Mouse (Mus musculus) limb, embryonic 10.5 days (tissue): ENCODE results near the gene Cyp2j13. TPM values are rescaled to one million over a fixed set of nuclear protein-coding genes. Genes with fewer than 3 reads are reported as not detected.
"Not testable (repeated sequence)": the region's sequence is repeated elsewhere in the genome, so short reads cannot be mapped to it uniquely, and the experiment has no call there.

ENCODE experiments used
- DNase-seq: peaks from one replicate; pipeline ENCODE4 v3.0.0-alpha.2; 2017; ENCODE audit warnings: low spot score
- H3K27ac ChIP-seq: fragments of 300-500 bp; sonication (generic); 2 replicates; pipeline ENCODE4 v1.5.1; 2016; ENCODE audit warnings: mild to moderate bottlenecking
- H3K27me3 ChIP-seq: fragments of 300-500 bp; sonication (generic); 2 replicates; pipeline ENCODE4 v1.6.1; 2016; ENCODE audit warnings: low read depth, mild to moderate bottlenecking; ENCODE audit not compliant: poor library complexity, severe bottlenecking
- H3K36me3 ChIP-seq: fragments of 300-500 bp; sonication (generic); 2 replicates; pipeline ENCODE4 v1.6.1; 2016; ENCODE audit warnings: mild to moderate bottlenecking, moderate library complexity
- H3K4me1 ChIP-seq: fragments of 300-500 bp; sonication (generic); 2 replicates; pipeline ENCODE4 v1.6.1; 2016
- H3K4me3 ChIP-seq: fragments of 300-500 bp; sonication (generic); 2 replicates; pipeline ENCODE4 v1.5.1; 2016; ENCODE audit warnings: mild to moderate bottlenecking, moderate library complexity
- H3K9me3 ChIP-seq: fragments of 300-500 bp; sonication (generic); replicated peaks from 2 replicates; pipeline ENCODE4 v1.6.1; 2016; ENCODE audit warnings: mild to moderate bottlenecking
- WGBS: fragments of 180-500 bp; shearing (Covaris S2); methylation state at CpG from one replicate; pipeline ENCODE4 v1.1.7; 2016; 5-methylcytosine and 5-hydroxymethylcytosine counted together
- polyA plus RNA-seq: library from polyadenylated mRNA; unstranded; fragments of >200 nt; fragmentation: Nextera tagmentation; extraction: Ambion mirVana; gene quantifications from 2 replicates; pipeline ENCODE4 v1.2.1, GENCODE M21; 2016

The Cyp2j13 gene
- not detected in 2 replicates for polyA plus RNA-seq

DNA sequence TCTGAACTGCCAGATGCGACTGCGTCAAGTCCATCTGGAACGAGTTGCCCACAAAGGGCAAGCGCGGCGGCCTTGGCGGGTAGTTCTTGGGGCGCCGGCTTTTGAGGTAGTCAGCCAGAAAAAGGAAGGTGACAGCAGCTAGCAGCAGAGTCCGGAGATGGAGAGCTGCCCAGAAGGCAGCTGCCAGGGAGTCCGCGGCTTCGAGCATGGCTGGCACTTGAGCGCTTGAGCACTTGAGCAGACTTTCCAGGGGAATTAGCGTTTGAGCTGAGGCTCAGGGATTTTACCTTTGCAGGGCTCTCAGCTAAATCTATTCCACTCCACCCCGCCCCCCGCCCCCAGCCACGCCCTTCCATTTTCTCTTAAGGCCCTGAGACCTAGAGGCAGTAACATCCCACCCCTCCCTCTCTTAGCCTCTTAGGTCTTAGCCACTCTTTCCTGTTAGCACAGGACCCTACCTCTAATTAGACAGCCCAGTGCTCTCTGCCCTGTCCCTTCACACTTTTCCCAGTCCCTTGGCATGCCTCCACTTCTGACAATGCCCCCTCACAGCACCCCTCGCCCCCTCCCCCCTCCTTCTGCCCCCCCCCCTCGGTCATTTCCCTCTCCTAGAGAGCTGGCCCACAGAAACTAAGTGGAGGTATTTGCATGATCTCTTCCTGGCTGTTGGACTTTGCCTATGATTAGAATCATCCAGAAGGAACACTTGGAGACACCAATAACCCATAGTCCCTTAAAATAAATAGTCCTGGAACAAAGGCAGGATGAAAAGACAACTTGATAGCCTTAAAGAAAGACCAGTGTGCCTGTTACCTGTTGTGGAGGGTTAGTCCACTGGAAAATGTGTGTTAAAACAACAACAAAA is at the start of gene Cyp2j13:
TSS of gene Cyp2j13 (minus strand) at position 286 of the 865 bp plus-strand sequence.
- no peaks in the 10 kb centered on the region for H3K9me3 ChIP-seq
- peak within 1 kb of the TSS; percentile 72 for H3K27ac ChIP-seq
- DNase-seq = peak; percentile 67
- no peaks in the 10 kb centered on the region for H3K36me3 ChIP-seq
- 7% methylated on average over 20 of the region's 20 CpGs for WGBS
- peaks cover 12% of the 10 kb centered on the region for H3K4me1 ChIP-seq
- H3K27me3 ChIP-seq = no peaks in the 10 kb centered on the region
- H3K4me3 ChIP-seq = peak within 1 kb of the TSS; percentile 44

DNA sequence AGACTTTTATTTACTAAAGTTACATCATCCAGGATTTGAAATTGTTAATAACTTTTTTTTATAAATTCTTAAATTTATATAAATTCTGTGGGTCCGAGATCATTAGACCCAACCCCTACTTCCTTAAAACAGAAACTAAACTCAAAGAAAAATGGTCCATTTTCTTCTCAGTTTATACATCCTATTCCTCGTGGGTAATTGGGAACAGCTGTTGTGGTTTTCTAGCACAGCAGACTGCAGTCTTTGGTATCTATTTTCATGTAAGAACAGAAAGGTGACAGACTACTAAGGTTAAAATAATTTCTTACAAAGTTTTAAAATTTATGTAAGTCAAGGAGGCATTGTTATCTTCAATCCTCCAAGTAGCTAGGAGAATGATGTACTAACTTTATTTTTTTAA is 19.5 kb upstream of the Cyp2j13 start:
- DNase-seq = no peak
- Histone ChIP-seq H3K36me3 (no peaks in the 10 kb centered on the region), H3K4me1 (no peaks in the 10 kb centered on the region), H3K27ac (no peak overlapping the region), H3K9me3 (no peaks in the 10 kb centered on the region), H3K27me3 (no peaks in the 10 kb centered on the region), H3K4me3 (no peak overlapping the region)
- WGBS = 47% methylated on average over 2 of the region's 2 CpGs

GRCm38 (mm10) chr4:96091869-96092268 is 14.5 kb upstream of the Cyp2j13 start:
- H3K9me3 ChIP-seq = no peaks in the 10 kb centered on the region
- no peaks in the 10 kb centered on the region for H3K4me1 ChIP-seq
- no peaks in the 10 kb centered on the region for H3K27me3 ChIP-seq
- no peaks in the 10 kb centered on the region for H3K36me3 ChIP-seq
- no peak overlapping the region for H3K4me3 ChIP-seq
- H3K27ac ChIP-seq = no peak overlapping the region
- no peak for DNase-seq

- not testable (repeated sequence) for H3K4me3 ChIP-seq, H3K27me3 ChIP-seq, DNase-seq, H3K27ac ChIP-seq, H3K4me1 ChIP-seq, H3K9me3 ChIP-seq, H3K36me3 ChIP-seq
- WGBS = 74% methylated on average over 6 of the region's 6 CpGs
Measured at GRCm38 (mm10) chr4:96089356-96090048, 12.2 kb upstream of the Cyp2j13 start.

- no peak for DNase-seq
- no peak overlapping the region for H3K27ac ChIP-seq
- peaks cover 12% of the 10 kb centered on the region for H3K4me1 ChIP-seq
- H3K27me3 ChIP-seq = no peaks in the 10 kb centered on the region
- no peaks in the 10 kb centered on the region for H3K36me3 ChIP-seq
- no peaks in the 10 kb centered on the region for H3K9me3 ChIP-seq
- H3K4me3 ChIP-seq = no peak overlapping the region
Measured at GRCm38 (mm10) chr4:96078308-96078707, 962 bp upstream of the Cyp2j13 start.

- H3K36me3 ChIP-seq = no peaks in the 10 kb centered on the region
- H3K27ac ChIP-seq = no peak overlapping the region
- no peak for DNase-seq
- no peaks in the 10 kb centered on the region for H3K27me3 ChIP-seq
- no peaks in the 10 kb centered on the region for H3K4me1 ChIP-seq
- 88% methylated on average over 2 of the region's 2 CpGs for WGBS
- no peak overlapping the region for H3K4me3 ChIP-seq
- no peaks in the 10 kb centered on the region for H3K9me3 ChIP-seq
Measured at GRCm38 (mm10) chr4:96062045-96062444, 15.3 kb downstream of the Cyp2j13 start.

DNA sequence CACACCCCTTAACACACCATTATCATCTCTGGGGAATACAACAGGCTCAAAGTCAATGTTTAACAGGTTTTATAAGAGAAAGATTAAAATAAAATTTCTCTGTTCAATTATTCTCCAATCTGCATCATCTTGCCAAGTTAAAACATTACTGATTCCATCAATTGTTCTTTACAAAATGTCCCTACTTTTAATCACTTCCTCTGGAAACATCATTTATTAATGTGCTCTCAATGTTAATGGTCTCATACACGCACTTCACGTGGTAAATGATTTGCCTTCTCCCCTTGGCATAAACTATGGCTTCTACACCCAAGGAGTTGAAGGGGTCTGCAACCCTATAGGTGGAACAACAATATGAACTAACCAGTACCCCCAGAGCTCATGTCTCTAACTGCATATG is 17.2 kb downstream of the Cyp2j13 start:
- H3K36me3 ChIP-seq = no peaks in the 10 kb centered on the region
- no peak overlapping the region for H3K4me3 ChIP-seq
- H3K9me3 ChIP-seq = no peaks in the 10 kb centered on the region
- WGBS = 91% methylated on average over 2 of the region's 2 CpGs
- H3K27ac ChIP-seq = no peak overlapping the region
- DNase-seq = no peak
- no peaks in the 10 kb centered on the region for H3K4me1 ChIP-seq
- H3K27me3 ChIP-seq = no peaks in the 10 kb centered on the region

GRCm38 (mm10) chr4:96028412-96028811 is 48.9 kb downstream of the Cyp2j13 start:
- H3K27ac ChIP-seq = no peak overlapping the region
- 97% methylated on average over 1 of the region's 1 CpGs for WGBS
- no peaks in the 10 kb centered on the region for H3K36me3 ChIP-seq
- DNase-seq = no peak
- no peaks in the 10 kb centered on the region for H3K4me1 ChIP-seq
- H3K27me3 ChIP-seq = no peaks in the 10 kb centered on the region
- no peak overlapping the region for H3K4me3 ChIP-seq
- H3K9me3 ChIP-seq = no peaks in the 10 kb centered on the region

- Histone ChIP-seq H3K4me3 (no peak overlapping the region), H3K4me1 (no peaks in the 10 kb centered on the region), H3K27me3 (no peaks in the 10 kb centered on the region), H3K27ac (no peak overlapping the region), H3K9me3 (no peaks in the 10 kb centered on the region), H3K36me3 (no peaks in the 10 kb centered on the region)
- DNase-seq = no peak
Measured at GRCm38 (mm10) chr4:96022803-96023202, 54.5 kb downstream of the Cyp2j13 start.

DNA sequence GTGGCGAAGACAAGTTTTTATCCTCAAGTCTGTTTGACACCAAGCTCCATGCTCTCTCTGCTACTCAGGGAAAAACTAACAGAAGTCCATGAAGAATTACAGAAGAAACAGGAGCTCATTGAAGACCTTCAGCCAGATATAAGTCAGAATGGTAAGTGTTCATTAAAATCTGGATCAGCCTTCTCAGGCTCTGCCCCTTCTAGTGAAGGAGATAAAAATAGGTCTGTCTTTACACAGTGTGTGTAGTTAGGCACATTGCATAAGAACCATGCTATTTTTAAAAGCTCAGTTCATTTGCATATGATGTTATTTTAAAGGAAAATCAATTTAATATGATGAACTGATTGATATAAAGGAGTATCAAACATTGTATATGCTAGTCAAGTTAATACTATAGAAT is 60.5 kb downstream of the Cyp2j13 start:
- no peaks in the 10 kb centered on the region for H3K27me3 ChIP-seq
- H3K4me1 ChIP-seq = no peaks in the 10 kb centered on the region
- no peak for DNase-seq
- no peaks in the 10 kb centered on the region for H3K36me3 ChIP-seq
- H3K27ac ChIP-seq = no peak overlapping the region
- no peak overlapping the region for H3K4me3 ChIP-seq
- no peaks in the 10 kb centered on the region for H3K9me3 ChIP-seq
- WGBS = 90% methylated on average over 1 of the region's 1 CpGs

DNA sequence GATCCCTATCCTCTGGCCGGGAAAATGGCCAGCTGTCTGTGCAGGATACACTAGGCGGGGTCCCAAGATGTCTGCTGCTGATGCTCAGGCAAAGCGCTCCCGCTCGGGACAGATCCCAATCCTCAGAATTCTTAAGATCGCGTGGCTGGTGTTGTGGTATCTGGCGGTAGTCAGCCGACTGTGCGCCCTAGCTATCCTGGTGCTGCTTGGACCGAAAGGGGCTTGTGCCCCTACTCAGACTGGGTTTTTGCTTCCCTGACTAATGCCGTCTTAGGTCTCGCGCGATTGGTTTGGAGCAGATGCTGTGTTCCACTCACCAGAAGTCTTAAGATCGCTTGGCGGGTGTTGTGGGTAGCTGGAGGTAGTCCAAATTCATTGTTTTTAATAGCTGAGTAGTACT is 95.1 kb downstream of the Cyp2j13 start:
- H3K4me3 ChIP-seq, H3K27ac ChIP-seq, H3K36me3 ChIP-seq, H3K4me1 ChIP-seq, DNase-seq, H3K27me3 ChIP-seq, H3K9me3 ChIP-seq: not testable (repeated sequence)
- WGBS = 91% methylated on average over 17 of the region's 17 CpGs
